Mouse (Mus musculus): Measurements from ENCODE around the gene Zfp868.
A peak's percentile ranks its signal among the peaks of the same experiment; 100 is the strongest.

DNA sequence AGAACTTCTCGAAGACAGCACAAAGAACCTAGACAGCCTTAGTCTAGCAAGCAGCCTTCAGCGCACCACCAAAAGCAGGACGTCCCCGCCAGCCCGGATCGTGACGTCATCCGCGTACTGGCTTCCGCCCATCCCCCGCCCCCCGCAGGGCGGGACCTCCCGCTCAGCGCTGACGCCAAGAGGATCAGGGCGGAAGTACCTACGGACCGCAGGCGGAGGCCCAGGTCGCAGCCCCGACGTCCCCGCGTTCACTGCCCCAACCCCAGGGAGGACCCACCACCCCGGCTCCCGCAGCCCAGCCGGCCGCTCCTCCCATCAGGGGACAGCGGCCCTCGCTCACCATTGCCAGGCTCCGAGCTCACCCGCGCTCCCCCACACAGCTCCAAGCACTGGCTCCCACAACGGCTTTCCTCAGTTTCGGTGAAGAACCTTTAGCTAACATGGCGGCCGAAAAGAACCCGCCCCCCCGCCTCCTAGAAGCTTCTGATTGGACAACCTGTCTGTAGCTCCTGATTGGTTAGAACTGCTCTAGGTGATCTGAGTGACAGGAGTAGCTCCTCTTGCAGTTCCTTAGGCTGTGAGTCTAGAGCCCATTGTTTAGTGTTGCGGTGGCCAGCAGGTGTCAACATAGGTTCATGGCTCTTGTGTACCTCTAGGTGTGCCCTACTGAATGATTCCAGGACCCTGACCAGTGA, at the start of gene Zfp868:
- TF ChIP-seq CTCF (IDR thresholded peaks at IDR 0.05; ENCODE audit: borderline replicate concordance, insufficient read depth, low read depth, low read length), result peak; percentile 75; the same call in 1 of the 2 replicates
- peak; percentile 67; the same call in 1 of the 2 replicates for TF ChIP-seq POLR2A (IDR thresholded peaks at IDR 0.05; ENCODE audit: borderline replicate concordance, insufficient read depth, low read length)

All from cerebellum, adult 2 months (tissue).